Mouse (Mus musculus) C2C12 (cell line): Measurements from ENCODE around the gene Dbndd1.

ENCODE experiments used
- CEBPB ChIP-seq: IDR thresholded peaks from one replicate; pipeline ENCODE4 v1.6.1; 2011; ENCODE audit warnings: low read depth, mild to moderate bottlenecking, control low read depth, moderate library complexity
- CTCF ChIP-seq: IDR thresholded peaks from one replicate; pipeline ENCODE4 v1.5.1; 2011; ENCODE audit not compliant: control insufficient read depth, insufficient read depth, insufficient read length
- MAX ChIP-seq: IDR thresholded peaks from one replicate; pipeline ENCODE4 v1.6.1; 2011; ENCODE audit warnings: mild to moderate bottlenecking, control low read depth
- MYOD1 ChIP-seq: IDR thresholded peaks from one replicate; pipeline ENCODE4 v1.6.1; 2011; ENCODE audit warnings: low read depth; ENCODE audit not compliant: control insufficient read depth, insufficient read length
- MYOG ChIP-seq: IDR thresholded peaks from one replicate; pipeline ENCODE4 v1.6.1; 2011; ENCODE audit not compliant: control insufficient read depth, insufficient read length; ENCODE audit errors: extremely low read depth
- USF1 ChIP-seq: IDR thresholded peaks from one replicate; pipeline ENCODE4 v1.6.1; 2011; ENCODE audit warnings: low read depth, mild to moderate bottlenecking, control low read depth, moderate library complexity

- TF ChIP-seq CTCF (no peak), USF1 (no peak), MAX (no peak), MYOD1 (no peak), MYOG (no peak), CEBPB (no peak)
Measured at GRCm38 (mm10) chr8:123515540-123515897, 256 bp upstream of the Dbndd1 start.
